Mouse (Mus musculus) myocyte (in vitro differentiated cells): ENCODE results near the gene Ntrk2. TPM values are rescaled to one million over a fixed set of nuclear protein-coding genes. Genes with fewer than 3 reads are reported as not detected.

ENCODE experiments used
- H3K27me3 ChIP-seq: one replicate; pipeline ENCODE4 v1.6.1; 2011; ENCODE audit not compliant: control insufficient read depth, insufficient read depth, insufficient read length
- H3K36me3 ChIP-seq: one replicate; pipeline ENCODE4 v1.6.1; 2011; ENCODE audit not compliant: control insufficient read depth, insufficient read depth
- H3K4me2 ChIP-seq: one replicate; pipeline ENCODE4 v1.6.1; 2011; ENCODE audit warnings: low read depth, control low read depth
- H3K4me3 ChIP-seq: one replicate; pipeline ENCODE4 v1.5.1; 2011; ENCODE audit warnings: mild to moderate bottlenecking, control low read depth, moderate library complexity
- H3K79me2 ChIP-seq: one replicate; pipeline ENCODE4 v1.6.1; 2011; ENCODE audit not compliant: control insufficient read depth, insufficient read depth
- H3ac ChIP-seq: one replicate; pipeline ENCODE4 v1.6.1; 2011; ENCODE audit not compliant: control insufficient read depth, insufficient read length
- CEBPB ChIP-seq: IDR thresholded peaks from 2 replicates; pipeline ENCODE4 v1.6.1; 2011; ENCODE audit warnings: mild to moderate bottlenecking, moderate library complexity; ENCODE audit not compliant: poor library complexity, insufficient read depth, severe bottlenecking
- E2F4 ChIP-seq: IDR thresholded peaks from one replicate; pipeline ENCODE4 v1.6.1; 2011; ENCODE audit warnings: mild to moderate bottlenecking, control low read depth, moderate library complexity; ENCODE audit not compliant: insufficient read depth
- MAX ChIP-seq: IDR thresholded peaks from one replicate; pipeline ENCODE4 v1.6.1; 2011; ENCODE audit warnings: low read depth, mild to moderate bottlenecking, control low read depth
- MYOD1 ChIP-seq, 3 experiments: IDR thresholded peaks; one replicate each; pipeline ENCODE4 v1.6.1; 2011; ENCODE audit warnings: control low read depth in 2 of 3, low read depth in 2 of 3, mild to moderate bottlenecking in 2 of 3, moderate library complexity in 1 of 3; ENCODE audit not compliant: insufficient read length in 2 of 3, control insufficient read depth in 1 of 3
- MYOG ChIP-seq, 3 experiments: IDR thresholded peaks; one replicate each; pipeline ENCODE4 v1.6.1; 2011; ENCODE audit warnings: control low read depth in 2 of 3, low read depth in 2 of 3, mild to moderate bottlenecking in 2 of 3; ENCODE audit not compliant: insufficient read length in 2 of 3, control insufficient read depth in 1 of 3, insufficient read depth in 1 of 3
- POLR2A ChIP-seq: IDR thresholded peaks from one replicate; pipeline ENCODE4 v1.6.1; 2011; ENCODE audit warnings: low read depth, mild to moderate bottlenecking, control low read depth, moderate library complexity; ENCODE audit not compliant: insufficient read length
- POLR2AphosphoS2 ChIP-seq: IDR thresholded peaks from one replicate; pipeline ENCODE4 v1.6.1; 2011; ENCODE audit warnings: low read depth, control low read depth; ENCODE audit not compliant: insufficient read length
- REST ChIP-seq: IDR thresholded peaks from one replicate; pipeline ENCODE4 v1.6.1; 2011; ENCODE audit warnings: mild to moderate bottlenecking, control low read depth, moderate library complexity; ENCODE audit not compliant: insufficient read depth, insufficient read length
- SRF ChIP-seq: IDR thresholded peaks from one replicate; pipeline ENCODE4 v1.6.1; 2011; ENCODE audit warnings: low read depth; ENCODE audit not compliant: control insufficient read depth, insufficient read length
- TCF12 ChIP-seq: IDR thresholded peaks from one replicate; pipeline ENCODE4 v1.6.1; 2011; ENCODE audit warnings: mild to moderate bottlenecking, control low read depth; ENCODE audit not compliant: poor library complexity, insufficient read depth, severe bottlenecking
- TCF3 ChIP-seq: IDR thresholded peaks from one replicate; pipeline ENCODE4 v1.6.1; 2011; ENCODE audit warnings: low read depth, control low read depth; ENCODE audit not compliant: insufficient read length
- USF1 ChIP-seq: IDR thresholded peaks from one replicate; pipeline ENCODE4 v1.6.1; 2011; ENCODE audit warnings: low read depth, mild to moderate bottlenecking, control low read depth, moderate library complexity
- polyA plus RNA-seq: library from polyadenylated mRNA; unstranded; fragments of >200 nt; fragmentation: generic; extraction: Trizol; gene quantifications from one replicate; pipeline ENCODE4 v1.2.1, GENCODE M21; 2012; ENCODE audit warnings: missing spikeins

The Ntrk2 gene
- polyA plus RNA-seq, 1 experiment = not detected

- Histone ChIP-seq H3K4me3 (no peak overlapping the region), H3K27me3 (no peaks in the 10 kb centered on the region), H3K36me3 (no peaks in the 10 kb centered on the region), H3ac (no peak overlapping the region), H3K4me2 (no peak overlapping the region), H3K79me2 (no peaks in the 10 kb centered on the region)
- TF ChIP-seq USF1 = no peak
- TF ChIP-seq REST = no peak
- no peak for TF ChIP-seq POLR2A
- TF ChIP-seq TCF12 = no peak
- no peak for TF ChIP-seq CEBPB
- TF ChIP-seq POLR2AphosphoS2 = no peak
- no peak for TF ChIP-seq MYOG (IDR thresholded peaks at IDR 0.05; ENCODE audit: control insufficient read depth in 1 of 3, insufficient read depth in 1 of 3, insufficient read length in 2 of 3, low read depth in 2 of 3)
- TF ChIP-seq TCF3 = no peak
- TF ChIP-seq E2F4 = no peak
- no peak for TF ChIP-seq MYOD1 (IDR thresholded peaks at IDR 0.05; ENCODE audit: control insufficient read depth in 1 of 3, insufficient read length in 2 of 3, low read depth in 2 of 3)
- no peak for TF ChIP-seq MAX
- TF ChIP-seq SRF = no peak
Observed at GRCm38 (mm10) chr13:59027436-59027835, 221.1 kb downstream of the Ntrk2 start.

- Histone ChIP-seq H3K4me2 (no peak overlapping the region), H3K36me3 (no peaks in the 10 kb centered on the region), H3K79me2 (no peaks in the 10 kb centered on the region), H3K27me3 (no peaks in the 10 kb centered on the region), H3K4me3 (no peak overlapping the region), H3ac (no peak overlapping the region)
- TF ChIP-seq MAX (no peak), E2F4 (no peak), REST (no peak), SRF (no peak), POLR2A (no peak), USF1 (no peak), POLR2AphosphoS2 (no peak), MYOD1 (IDR thresholded peaks at IDR 0.05; ENCODE audit: control insufficient read depth in 1 of 3, insufficient read length in 2 of 3, low read depth in 2 of 3) (no peak), TCF12 (no peak), CEBPB (no peak), MYOG (IDR thresholded peaks at IDR 0.05; ENCODE audit: control insufficient read depth in 1 of 3, insufficient read depth in 1 of 3, insufficient read length in 2 of 3, low read depth in 2 of 3) (no peak), TCF3 (no peak)
Observed at GRCm38 (mm10) chr13:59028546-59028945, 222.2 kb downstream of the Ntrk2 start.

- Histone ChIP-seq H3ac (no peak overlapping the region), H3K79me2 (no peaks in the 10 kb centered on the region), H3K4me3 (no peak overlapping the region), H3K4me2 (no peak overlapping the region), H3K36me3 (no peaks in the 10 kb centered on the region), H3K27me3 (no peaks in the 10 kb centered on the region)
- TF ChIP-seq USF1 (no peak), TCF12 (no peak), POLR2AphosphoS2 (no peak)
Observed at GRCm38 (mm10) chr13:59030574-59030973, 224.2 kb downstream of the Ntrk2 start.

- TF ChIP-seq SRF (no peak), MYOG (IDR thresholded peaks at IDR 0.05; ENCODE audit: control insufficient read depth in 1 of 3, insufficient read depth in 1 of 3, insufficient read length in 2 of 3, low read depth in 2 of 3) (no peak), MYOD1 (IDR thresholded peaks at IDR 0.05; ENCODE audit: control insufficient read depth in 1 of 3, insufficient read length in 2 of 3, low read depth in 2 of 3) (no peak), MAX (no peak), USF1 (no peak)
- Histone ChIP-seq H3K79me2 (no peaks in the 10 kb centered on the region), H3K36me3 (no peaks in the 10 kb centered on the region), H3K4me2 (no peak overlapping the region), H3K4me3 (no peak overlapping the region), H3ac (no peak overlapping the region), H3K27me3 (no peaks in the 10 kb centered on the region)
Observed at GRCm38 (mm10) chr13:59040156-59040915, 234.0 kb downstream of the Ntrk2 start.

- TF ChIP-seq REST (no peak), E2F4 (no peak), POLR2AphosphoS2 (no peak), MAX (no peak), TCF3 (no peak), CEBPB (no peak), TCF12 (no peak), USF1 (no peak), SRF (no peak), MYOD1 (IDR thresholded peaks at IDR 0.05; ENCODE audit: control insufficient read depth in 1 of 3, insufficient read length in 2 of 3, low read depth in 2 of 3) (no peak), MYOG (IDR thresholded peaks at IDR 0.05; ENCODE audit: control insufficient read depth in 1 of 3, insufficient read depth in 1 of 3, insufficient read length in 2 of 3, low read depth in 2 of 3) (no peak), POLR2A (no peak)
- H3K4me3 ChIP-seq = no peak overlapping the region
Observed at GRCm38 (mm10) chr13:59041013-59041764, 234.8 kb downstream of the Ntrk2 start.

More at GRCm38 (mm10) chr13:59041013-59041764, 234.8 kb downstream of the Ntrk2 start:
- no peaks in the 10 kb centered on the region for H3K36me3 ChIP-seq
- H3K27me3 ChIP-seq = no peaks in the 10 kb centered on the region
- H3K79me2 ChIP-seq = no peaks in the 10 kb centered on the region
- no peak overlapping the region for H3K4me2 ChIP-seq
- H3ac ChIP-seq = no peak overlapping the region
